Mouse (Mus musculus): ENCODE results near the gene Depp1.

GRCm38 (mm10) chr6:116682317-116682716 is 31.9 kb downstream of the Depp1 start:
- no peak for TF ChIP-seq USF1 (IDR thresholded peaks at IDR 0.05; ENCODE audit: low read depth)
- no peak for TF ChIP-seq MAX (IDR thresholded peaks at IDR 0.05; ENCODE audit: low read depth)
- TF ChIP-seq MYOD1 (IDR thresholded peaks at IDR 0.05; ENCODE audit: control insufficient read depth in 1 of 3, insufficient read length in 2 of 3, low read depth in 2 of 3): peak in 1 of 3 experiments; percentile 49
- TF ChIP-seq POLR2A (IDR thresholded peaks at IDR 0.05; ENCODE audit: insufficient read length, low read depth): no peak
- no peak for TF ChIP-seq TCF3 (IDR thresholded peaks at IDR 0.05; ENCODE audit: insufficient read length, low read depth)

Measured in myocyte (in vitro differentiated cells).